Mouse (Mus musculus): Measurements from ENCODE around the gene Gramd1b.

The Gramd1b gene

DNA sequence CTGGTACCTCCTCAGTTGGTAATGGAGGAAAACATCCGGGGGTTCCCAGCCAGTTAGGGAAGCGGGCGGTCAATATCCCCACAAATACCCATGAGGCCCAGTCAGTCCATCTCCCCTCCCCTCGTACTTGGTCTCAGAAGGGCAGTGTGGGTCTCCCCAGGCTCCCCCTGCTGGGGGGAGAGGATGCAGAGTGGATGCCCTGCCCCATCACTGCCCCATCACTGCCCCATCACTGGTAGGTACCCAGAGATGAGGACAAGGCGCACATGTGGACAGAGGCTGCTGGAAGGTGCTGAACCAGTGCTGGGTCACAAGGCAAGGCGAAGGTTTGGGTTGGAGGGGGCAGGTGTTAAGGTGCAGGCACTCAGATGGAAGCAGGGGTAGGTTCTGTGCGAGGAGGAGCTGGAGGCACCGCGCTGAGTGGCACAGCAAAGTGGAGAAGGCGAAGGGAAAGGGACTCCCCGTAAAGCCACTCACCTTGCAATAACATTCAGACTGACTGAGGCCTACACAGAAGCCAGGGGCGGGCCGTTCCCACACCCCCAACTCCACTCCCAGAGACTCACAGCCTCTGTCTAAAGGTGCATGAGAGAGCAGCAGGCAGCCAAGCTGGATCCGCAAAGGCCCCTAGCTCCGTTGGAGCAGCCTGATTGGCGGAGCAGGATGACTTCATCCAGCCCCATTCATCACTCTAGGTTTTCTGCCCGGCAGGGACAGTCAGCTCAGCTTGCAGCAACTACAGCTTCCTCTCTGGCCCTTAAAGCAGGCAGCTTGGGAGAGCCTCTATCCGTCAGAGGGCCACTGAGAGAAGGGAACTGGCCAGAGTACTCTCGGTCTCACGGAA is 139.1 kb downstream of the Gramd1b start:
- DNase-seq = no peak

DNA sequence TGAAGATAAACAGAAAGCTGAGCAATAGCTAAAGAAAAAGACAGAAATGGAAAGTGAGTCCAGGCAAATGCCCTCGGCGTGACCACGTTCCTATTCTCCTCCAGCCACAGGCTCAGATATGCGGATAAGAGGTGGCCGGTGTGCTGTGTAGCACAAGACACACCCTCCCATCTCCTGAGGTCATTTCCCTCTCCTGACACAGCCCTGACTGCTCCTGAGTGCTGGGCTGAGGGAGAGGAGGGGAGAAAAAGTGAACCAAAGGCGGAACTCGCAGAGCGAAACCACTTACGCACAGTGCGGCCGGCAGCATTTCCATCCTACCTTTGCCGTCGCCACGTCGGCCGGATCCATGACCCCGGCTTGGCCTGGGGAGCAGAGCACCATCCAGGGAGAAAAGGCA is 139.8 kb downstream of the Gramd1b start:
- no peak for DNase-seq

DNA sequence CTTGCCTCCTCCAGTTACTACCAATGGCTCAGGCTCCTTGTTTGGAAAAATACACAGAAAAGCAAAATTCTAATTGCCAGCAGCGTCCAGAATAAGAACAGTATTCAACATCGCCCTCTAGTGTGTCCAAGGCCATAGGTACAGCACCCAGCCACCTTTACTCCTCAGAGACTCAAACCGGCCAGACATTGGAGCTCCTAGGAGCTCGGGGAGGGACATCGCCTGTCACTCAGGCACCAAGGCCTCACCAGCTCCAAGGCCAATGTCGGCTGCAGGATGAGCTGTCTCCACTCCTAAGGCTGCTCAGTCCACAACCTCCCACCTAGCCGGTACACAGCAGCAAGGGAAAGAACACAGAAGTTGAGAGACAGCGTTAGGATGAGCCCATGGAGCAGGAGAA is 140.3 kb downstream of the Gramd1b start:
- no peak for DNase-seq

DNA sequence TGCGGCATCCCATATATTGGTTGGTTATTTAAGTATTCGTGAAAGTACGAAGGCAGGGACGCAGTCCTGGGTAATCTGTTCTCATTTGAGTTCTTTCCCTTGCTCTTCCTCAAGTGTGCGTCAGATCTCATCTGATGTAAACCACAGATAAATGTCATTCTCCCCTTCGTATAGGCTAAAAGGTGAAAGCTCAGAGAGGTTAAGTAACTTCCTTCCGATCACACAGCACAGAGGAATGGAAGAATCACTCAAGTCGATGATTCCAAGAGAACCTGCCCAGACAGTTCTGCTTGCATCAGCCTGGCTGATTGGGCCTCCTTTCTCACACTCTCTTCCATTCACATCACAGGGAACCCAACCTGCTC is 140.8 kb downstream of the Gramd1b start:
- no peak for DNase-seq

DNA sequence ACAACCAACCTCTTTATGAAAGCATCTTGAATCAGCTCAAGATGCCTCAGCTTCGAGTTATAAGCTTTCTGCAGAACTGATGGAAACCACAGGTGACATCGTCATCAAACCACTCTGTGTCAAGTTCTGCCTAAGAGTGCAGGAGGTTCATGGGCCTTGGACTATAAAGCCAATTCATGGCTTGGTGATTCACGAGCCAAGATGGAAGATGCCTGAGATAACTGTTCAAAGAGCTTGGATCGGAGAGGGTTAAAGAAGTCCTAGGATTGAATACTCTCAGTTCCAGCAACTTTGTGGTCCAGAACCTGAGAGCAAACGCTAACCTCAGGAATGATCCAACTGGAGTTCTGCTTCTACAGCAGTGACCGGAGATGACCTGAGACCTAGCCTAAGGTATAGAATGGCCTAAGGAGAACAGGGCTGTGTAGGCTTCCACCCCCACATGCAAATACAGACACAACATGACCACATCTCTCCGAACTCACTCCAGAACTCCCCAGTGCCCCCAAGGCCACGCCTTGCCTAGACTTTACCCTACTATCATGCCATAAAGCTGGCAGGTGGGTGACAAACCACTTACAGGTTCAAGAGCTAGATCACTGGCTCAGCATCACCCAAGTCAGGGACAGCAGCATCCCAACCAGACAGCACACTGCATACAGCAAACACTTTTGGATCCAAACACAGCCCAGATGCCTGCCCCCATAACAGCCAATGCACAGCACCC is 141.4 kb downstream of the Gramd1b start:
- no peak for DNase-seq

DNA sequence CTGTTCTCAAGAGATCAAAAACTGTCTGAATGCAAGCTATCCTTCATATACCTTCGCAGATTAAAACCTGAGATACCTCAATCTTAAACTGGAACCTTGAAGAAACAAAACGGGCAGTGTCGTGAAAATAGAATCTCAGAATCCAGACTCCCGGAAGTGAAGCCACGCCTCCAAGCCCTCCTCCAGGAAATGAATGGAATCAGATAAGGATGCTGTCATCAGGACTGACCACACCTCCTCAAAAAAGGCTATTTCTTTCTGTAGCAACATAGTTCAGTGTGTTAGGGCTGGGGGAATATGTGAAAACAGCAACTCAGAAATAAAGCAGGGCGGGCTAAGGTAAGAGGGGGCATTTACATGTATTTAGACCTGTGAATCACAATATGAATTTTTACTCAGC is 142.0 kb downstream of the Gramd1b start:
- DNase-seq = no peak

DNA sequence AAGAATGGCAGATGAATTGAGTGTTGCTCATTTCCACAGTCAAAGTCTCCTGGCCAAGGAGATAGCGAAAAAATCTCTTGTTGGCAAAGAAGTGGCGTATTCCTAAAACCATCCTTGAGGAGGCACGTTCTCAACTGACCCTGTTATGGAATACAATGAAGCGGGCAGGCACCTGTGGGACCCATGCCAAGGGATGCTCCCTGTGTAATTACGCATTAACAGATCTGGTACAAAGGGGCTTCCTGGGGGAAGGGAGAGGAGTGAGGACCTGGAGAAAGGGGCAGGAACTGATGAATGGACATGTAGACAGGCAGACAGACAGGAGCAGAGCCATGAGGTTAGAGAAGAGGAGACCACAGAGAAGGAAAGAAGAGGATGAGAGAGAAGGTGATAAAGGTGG is 146.4 kb downstream of the Gramd1b start:
- no peak for DNase-seq

DNA sequence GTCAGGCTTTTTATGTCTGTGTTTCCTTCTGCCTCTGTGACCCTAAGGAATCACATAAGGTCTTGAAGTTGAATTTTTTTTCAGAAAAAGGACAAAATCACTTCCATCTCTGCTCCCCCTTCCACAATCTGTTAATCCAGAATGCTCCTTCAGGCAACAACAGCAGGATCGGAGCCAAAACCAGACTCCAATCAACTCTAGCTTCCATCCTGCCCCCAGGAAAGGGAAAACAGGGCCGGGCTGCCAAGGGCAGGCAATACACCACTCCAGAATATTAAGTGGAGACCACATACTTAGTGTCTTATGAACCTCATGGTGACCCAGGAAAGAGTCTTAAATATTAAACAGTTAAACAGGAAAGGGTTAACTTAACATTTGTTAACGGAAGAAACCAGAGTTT is 148.7 kb downstream of the Gramd1b start:
- no peak for DNase-seq

DNA sequence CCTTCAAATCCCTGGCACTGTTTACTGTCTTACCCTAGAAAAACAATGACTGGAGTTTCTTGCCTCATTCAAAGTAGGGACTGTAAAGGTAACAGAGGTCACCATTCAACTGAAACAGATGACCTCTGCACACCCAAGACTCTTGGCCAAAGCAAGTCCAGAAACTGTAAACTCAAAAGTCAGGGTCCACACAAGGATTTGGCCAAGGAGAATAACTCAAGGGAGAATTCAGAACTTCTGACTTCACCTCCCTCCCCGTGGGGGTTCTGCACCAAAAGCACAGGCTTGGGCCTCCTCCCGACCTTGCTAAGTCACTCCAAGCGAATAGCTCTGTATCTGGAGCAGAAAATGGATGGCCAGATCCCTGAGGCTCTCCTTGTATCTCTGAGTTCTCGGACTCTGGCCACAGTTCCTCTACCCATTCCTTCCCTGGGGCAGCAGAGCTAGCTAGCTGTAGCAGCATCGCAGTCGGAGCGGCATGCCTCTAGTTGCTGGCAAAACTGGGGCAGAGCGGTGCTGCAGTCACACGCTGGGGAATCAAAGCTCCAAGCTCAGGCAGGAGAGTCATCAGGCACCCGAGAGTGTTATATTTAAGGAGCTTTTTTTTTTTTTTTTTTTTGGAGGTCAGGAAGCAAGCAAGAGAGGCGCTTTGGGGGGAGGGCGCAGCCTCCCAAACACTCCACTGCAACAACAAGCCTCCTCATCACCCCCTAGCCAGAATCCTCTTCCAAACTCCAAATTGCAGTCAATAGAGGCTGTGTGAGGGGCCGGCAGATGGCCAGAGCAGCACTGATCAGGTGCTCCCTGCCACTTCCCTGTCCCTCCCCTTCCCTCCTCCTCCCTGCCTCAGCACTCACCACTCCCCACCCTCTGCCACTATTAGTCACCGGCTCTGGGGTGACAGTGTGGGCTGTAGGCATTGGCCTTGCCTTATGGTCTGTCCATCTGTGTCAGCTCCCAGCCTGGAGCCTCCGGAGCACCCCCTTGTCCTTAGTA is 149.5 kb downstream of the Gramd1b start:
- DNase-seq = peak; percentile 40

DNA sequence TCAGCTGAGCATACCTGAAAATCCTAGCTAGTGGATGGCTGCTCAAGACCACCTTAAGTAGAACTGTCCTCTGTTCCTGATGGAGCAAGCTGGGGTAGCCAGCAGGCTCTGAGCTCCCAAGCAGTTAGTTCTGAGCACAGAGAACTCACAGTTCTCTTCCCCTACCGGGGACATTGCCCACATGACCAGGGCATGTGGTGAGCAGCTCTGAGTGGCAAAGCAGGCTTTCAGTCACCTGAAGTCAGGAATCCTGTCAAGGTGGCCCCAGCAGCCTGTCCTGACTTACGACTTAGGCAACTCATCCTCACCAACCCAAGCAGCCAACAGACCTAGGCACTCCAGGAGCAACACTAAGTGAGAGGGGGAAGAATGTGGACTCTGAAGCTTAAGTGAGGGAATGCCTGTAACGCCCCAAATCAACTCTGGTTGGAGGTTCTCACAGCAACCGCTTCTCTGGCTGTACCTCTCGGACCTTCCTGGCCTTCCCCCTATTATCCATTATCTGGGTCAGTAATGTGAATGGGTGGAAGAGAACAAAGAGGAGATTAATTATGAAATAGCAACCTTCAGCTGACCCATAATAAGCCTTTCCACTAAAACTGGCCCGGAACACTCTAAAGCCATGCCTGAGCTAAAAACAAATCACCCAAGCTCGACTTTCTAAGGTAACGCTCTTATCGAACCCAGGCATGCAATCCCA is 154.3 kb downstream of the Gramd1b start:
- no peak for DNase-seq

DNA sequence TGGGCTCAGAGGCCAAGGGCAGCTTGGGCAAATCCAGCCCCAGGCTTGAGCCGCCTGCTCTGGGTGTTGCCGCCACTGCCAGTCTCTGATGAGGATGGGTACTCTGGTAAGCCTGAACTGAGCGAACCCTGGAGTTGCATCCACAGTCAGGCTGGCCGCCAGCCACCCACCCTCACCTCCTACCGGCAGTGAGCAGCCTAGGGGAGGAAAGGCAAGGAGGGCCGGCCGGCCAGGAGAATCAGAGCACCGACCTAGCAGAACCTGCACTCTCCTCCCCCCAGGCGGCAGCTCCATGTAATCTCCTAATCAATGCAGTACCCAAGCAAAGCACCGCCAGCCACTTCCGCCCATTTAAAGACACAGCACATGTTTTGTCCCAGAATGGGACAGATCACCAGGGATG is 155.0 kb downstream of the Gramd1b start:
- peak; percentile 27 for DNase-seq

DNA sequence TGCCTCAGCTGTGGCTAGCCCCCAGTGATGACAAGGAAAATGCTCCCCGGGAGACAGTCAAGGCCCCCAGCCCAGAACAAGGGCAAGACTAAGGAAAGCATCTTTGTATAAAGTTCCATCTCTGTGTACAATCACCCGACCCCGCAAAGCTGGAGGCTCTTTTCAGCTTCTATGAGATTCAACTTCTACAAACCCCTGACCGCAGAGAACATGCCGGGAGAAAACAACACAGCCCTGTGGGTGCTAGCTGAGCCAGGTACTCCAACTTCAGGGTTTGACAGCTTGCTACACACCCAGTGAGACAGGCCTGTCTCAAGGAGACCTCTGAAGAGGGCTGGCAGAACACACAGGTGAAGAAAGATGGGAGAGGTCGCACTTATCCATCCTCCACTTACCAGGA is 155.7 kb downstream of the Gramd1b start:
- no peak for DNase-seq

DNA sequence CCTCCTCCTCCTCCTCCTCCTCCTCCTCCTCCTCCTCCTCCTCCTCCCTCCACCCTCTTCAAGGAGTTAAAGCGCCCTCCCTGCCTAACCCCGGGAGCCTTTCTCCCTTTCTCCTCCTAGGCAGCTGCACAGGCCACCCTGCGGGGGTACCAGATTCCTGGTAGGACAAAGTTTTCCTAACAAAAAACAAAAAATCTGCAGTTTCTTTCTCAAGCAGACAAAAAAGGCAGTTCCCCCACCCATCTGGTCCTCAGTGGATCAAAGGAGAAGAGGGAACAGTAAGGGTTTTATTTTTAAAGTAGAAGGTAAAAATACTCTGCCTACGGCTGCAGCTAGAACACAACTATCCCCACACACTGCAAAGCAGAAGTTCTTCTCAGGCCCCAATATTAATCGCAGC is 156.2 kb downstream of the Gramd1b start:
- DNase-seq = no peak

DNA sequence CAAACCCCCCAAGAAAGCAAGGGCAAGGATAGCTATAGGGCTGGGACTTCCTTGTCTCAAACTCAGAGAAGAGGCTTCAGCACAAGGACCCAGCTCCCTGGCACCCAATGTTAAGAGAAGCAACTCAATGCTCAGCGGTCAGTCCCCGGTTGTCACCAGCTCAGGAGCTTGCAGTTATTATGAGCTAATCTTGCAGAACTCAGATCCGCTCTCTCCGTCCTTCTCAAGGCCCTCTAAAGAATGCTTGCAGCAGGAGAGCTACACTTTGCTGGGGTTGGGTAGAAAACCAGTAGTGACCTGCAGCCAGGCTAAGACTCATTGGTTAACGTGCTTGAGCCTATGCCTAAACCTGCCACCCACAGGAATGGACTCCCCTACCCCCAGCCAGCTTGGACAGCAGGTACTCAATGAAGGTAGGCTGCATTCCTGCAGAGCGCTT is 156.6 kb downstream of the Gramd1b start:
- DNase-seq = no peak

DNA sequence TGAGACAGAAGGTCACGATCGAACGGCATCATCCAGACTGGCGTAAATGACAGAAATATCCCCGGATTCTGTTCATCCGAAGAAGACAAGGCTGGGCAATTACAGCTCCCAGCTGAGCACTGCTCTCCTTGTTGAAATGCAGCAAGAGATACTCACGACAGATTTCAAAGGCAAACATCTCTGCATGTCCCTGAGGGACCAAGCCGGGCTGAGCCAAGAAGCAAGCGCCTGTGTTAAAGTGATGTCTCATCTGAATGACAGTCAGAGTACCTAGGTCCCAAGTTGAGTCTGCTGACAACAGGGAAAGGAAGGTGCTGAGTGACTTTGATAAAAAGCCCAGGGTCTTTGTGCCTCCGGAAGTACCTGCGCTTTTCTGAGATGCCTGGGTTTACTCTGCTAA is 157.1 kb downstream of the Gramd1b start:
- DNase-seq = no peak

DNA sequence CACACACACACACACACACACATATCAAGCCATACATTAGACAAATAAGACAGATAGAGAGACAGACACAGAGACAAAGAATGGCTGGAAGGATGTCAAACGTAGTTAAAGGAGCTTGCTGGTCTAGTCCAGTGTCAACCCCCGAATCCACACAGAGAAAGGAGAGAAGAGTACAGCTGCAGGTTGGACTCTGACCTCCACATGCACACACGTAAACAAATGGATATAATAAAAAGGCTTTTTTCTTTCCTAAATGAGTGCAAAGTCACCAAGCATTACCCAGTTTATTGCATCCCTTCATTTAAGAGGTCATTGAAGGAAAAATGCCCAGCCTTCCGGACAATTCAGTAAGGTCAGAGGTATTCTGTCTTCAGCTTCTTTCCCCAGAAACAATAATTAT is 161.0 kb downstream of the Gramd1b start:
- no peak for DNase-seq

DNA sequence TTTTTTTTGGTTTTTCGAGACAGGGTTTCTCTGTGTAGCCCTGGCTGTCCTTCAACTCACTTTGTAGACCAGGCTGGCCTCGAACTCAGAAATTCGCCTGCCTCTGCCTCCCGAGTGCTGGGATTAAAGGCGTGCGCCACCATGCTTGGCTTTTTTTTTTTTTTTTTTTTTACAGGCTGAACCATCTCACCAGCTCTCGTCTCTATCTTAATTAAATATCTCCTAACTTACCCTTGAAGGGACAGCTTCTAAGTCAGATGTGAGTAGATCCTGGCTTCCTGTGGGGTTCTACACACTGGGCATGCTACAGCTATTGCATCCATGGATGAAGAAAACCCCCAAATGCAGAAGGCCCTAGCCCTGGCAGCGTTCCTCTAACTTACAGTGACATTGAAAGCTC is 164.4 kb downstream of the Gramd1b start:
- DNase-seq = no peak

DNA sequence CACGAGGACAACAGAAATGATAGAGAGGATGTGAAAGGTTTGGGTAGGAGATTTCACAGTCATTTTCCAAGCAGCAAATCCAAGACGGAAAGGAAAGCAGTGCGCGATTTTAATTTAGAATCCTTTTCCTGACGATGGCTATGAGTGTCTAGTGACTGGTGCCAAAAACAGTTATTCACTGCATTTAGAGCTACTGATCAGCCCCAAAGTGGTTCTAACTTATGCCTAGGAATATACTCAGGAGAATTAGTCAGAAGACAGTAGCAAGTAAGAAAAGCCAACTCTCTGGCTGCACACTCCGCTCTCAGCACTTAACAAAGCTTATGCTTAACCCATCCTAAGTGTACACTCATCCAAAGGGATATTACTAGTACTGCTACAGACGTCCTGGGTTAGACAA is 166.9 kb downstream of the Gramd1b start:
- no peak for DNase-seq

DNA sequence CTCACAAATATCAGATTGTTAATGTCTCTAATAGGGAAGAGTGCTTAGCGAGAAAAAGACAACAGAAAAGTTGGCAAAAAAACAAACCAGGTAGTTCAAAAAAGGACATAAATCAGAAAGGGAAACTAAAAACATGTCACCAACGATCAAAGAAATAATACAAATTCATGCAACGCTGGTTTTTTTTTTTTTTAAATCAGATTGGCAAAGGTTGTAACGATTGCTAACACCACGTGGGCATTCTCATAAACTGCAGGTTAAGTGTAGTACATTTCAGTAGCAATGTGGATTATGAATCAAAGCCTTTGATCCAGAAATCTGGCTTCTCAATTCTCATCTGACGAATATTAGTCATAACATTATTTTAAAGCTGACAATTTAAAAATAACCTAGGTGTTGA is 169.2 kb downstream of the Gramd1b start:
- DNase-seq = no peak

DNA sequence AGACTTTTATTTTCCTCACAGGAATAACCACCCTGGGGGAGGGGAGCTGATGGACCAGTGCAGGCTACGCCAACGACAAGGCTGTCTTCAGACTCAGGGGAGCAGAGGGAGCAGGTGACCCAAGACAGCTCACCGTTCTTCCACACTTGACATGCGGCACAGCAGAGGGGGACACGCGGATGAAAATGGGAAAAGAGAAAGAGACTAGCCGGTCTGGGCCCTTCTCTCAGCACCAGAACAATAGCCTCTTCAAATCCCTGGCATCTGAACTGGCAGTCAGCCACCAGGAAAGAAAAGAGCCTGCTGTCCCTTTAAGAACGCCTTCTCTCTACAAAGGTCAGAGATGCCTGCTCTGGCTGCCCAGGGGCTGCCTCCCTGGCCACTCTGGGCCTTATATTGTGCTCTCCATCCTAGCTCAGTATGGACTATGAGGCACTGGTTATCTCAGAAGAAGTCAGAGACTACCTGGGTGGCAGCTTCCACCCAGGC is 172.7 kb downstream of the Gramd1b start:
- DNase-seq = peak; percentile 51

DNA sequence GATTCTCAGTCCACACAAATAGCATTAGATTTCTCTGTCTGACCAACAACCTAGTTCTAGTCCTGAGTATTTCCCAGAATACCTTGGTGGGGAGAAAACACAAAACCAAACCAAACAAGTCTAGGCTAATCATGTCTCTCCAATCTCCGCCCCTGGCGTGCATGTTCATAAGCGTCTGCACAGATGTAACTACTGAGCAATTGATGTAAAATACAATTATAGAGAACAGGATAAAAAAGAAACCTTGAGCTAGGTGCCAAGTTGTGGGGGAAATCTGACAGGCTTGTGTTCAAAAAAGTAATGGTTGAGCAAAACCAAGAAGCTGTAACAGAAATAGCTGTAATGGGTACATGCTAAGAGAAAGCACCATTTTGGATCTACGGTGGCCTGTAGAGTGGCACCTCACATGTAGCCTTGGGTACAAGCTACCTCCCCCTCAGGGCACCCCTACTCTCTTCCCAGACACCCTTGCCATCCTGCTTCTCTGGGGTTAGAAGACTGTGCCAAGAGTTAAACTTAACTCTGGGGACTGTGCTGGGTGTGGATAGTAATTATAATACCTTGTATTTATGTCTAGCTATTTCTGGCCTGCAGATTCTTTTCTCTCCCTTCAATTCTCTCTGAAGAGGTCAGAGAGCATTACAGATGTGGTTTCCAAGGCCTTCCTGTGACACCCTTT is 174.3 kb downstream of the Gramd1b start:
- DNase-seq = no peak

DNA sequence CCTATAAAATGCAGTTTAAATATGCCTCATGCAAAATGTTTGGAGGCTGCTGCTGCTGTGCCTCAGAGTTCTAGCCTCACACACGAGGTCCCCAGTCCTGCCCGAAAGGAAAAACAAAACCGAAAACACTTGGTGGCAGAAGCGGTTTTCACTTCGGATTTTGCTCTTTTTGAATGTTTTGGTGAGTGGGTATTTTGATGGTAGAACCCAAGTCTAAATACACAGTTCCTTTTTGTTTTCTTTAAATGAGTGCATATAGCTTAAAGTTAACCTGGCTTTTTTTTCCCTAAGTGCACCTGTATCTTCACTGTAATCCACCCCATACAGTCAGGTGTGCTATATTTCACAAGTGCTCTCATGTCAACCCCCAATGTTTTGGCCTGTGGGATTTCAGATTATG is 174.8 kb downstream of the Gramd1b start:
- DNase-seq = no peak

All from lung, postnatal 36 days (tissue).